Mouse (Mus musculus) C2C12 (cell line): ENCODE results near the gene Gm26602. TPM values are rescaled to one million over a fixed set of nuclear protein-coding genes. Genes with fewer than 3 reads are reported as not detected.

ENCODE experiments used
- H3K27me3 ChIP-seq: one replicate; pipeline ENCODE4 v1.6.1; 2011; ENCODE audit not compliant: control insufficient read depth, insufficient read depth, insufficient read length
- H3K36me3 ChIP-seq: one replicate; pipeline ENCODE4 v1.6.1; 2011; ENCODE audit not compliant: control insufficient read depth, insufficient read depth
- H3K4me3 ChIP-seq: one replicate; pipeline ENCODE4 v1.5.1; 2011; ENCODE audit warnings: mild to moderate bottlenecking, control low read depth; ENCODE audit not compliant: poor library complexity, insufficient read depth, severe bottlenecking
- H3K79me2 ChIP-seq: one replicate; pipeline ENCODE4 v1.6.1; 2011; ENCODE audit not compliant: control insufficient read depth, insufficient read depth
- H3K79me3 ChIP-seq: one replicate; pipeline ENCODE4 v1.6.1; 2011; ENCODE audit warnings: low read depth, control low read depth
- H3ac ChIP-seq: one replicate; pipeline ENCODE3; 2011; ENCODE audit warnings: low read depth; ENCODE audit not compliant: control insufficient read depth, insufficient read length
- CEBPB ChIP-seq: IDR thresholded peaks from one replicate; pipeline ENCODE4 v1.6.1; 2011; ENCODE audit warnings: low read depth, mild to moderate bottlenecking, control low read depth, moderate library complexity
- CTCF ChIP-seq: IDR thresholded peaks from one replicate; pipeline ENCODE4 v1.5.1; 2011; ENCODE audit not compliant: control insufficient read depth, insufficient read depth, insufficient read length
- FOSL1 ChIP-seq: IDR thresholded peaks from one replicate; pipeline ENCODE4 v1.8.0; 2011; ENCODE audit warnings: mild to moderate bottlenecking, low read length; ENCODE audit not compliant: poor library complexity, insufficient read depth, severe bottlenecking
- MAX ChIP-seq: IDR thresholded peaks from one replicate; pipeline ENCODE4 v1.6.1; 2011; ENCODE audit warnings: mild to moderate bottlenecking, control low read depth
- MYOD1 ChIP-seq: IDR thresholded peaks from one replicate; pipeline ENCODE4 v1.6.1; 2011; ENCODE audit warnings: low read depth; ENCODE audit not compliant: control insufficient read depth, insufficient read length
- MYOG ChIP-seq: IDR thresholded peaks from one replicate; pipeline ENCODE4 v1.6.1; 2011; ENCODE audit not compliant: control insufficient read depth, insufficient read length; ENCODE audit errors: extremely low read depth
- USF1 ChIP-seq: IDR thresholded peaks from one replicate; pipeline ENCODE4 v1.6.1; 2011; ENCODE audit warnings: low read depth, mild to moderate bottlenecking, control low read depth, moderate library complexity
- polyA plus RNA-seq: library from polyadenylated mRNA; unstranded; fragments of >200 nt; fragmentation: generic; extraction: Trizol; gene quantifications from one replicate; pipeline ENCODE4 v1.2.1, GENCODE M21; 2012; ENCODE audit warnings: missing spikeins

Gm26602 gene
- polyA plus RNA-seq, 1 experiment = not detected

DNA sequence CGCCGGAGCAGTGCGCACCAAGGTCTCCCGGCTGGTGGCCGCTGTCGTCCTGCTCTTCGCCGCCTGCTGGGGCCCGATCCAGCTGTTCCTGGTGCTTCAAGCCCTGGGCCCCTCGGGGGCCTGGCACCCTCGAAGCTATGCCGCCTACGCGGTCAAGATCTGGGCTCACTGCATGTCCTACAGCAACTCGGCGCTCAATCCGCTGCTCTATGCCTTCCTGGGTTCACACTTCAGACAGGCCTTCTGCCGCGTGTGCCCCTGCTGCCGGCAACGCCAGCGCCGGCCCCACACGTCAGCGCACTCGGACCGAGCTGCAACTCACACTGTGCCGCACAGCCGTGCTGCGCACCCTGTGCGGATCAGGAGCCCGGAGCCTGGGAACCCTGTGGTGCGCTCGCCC is 10.9 kb downstream of the Gm26602 start:
- no peaks in the 10 kb centered on the region for H3K79me3 ChIP-seq
- TF ChIP-seq USF1 (no peak), CTCF (no peak), MYOD1 (no peak), MYOG (no peak), FOSL1 (no peak), CEBPB (no peak), MAX (no peak)
- H3K4me3 ChIP-seq = no peak overlapping the region
- peaks cover 34% of the 10 kb centered on the region for H3K27me3 ChIP-seq
- H3K79me2 ChIP-seq = peaks cover 1% of the 10 kb centered on the region
- no peaks in the 10 kb centered on the region for H3K36me3 ChIP-seq
- no peak overlapping the region for H3ac ChIP-seq

DNA sequence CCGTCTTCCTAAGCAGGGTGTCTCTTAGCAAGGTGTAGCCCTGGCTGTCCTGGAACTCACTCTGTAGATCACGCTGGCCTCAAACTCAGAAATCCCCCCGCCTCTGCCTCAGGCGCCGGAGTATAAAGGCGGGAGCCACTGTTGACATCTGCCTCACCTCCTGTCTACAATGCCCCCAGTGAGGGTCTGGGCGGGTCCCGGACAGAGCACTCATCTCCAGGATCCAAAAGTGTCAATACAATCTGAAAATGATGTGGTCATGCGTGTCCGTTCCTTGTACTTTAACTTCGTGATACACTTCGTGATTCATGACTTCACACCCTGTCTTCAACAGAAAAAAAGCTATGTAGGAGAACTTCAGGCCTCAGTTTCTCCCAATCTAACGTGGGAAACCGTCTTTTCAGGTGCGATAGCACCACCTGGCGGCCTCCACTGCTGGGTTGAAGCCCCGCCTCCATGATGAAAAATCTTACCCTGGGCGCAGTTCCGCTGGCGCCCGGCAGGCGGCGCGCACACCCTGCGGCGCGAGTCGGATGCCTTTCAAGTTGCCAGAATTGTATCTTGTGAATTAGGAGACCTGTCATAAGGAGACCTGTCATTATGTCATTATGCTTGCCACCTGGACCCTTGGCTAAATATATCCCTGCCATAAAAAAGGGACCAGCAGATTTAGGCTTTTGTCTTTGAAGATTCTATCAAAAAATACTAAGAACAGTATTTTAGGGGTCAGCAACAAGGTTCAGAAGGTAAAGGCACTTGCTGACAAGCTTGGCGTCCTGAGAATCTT is 14.5 kb downstream of the Gm26602 start:
- H3K27me3 ChIP-seq = peaks cover 17% of the 10 kb centered on the region
- H3K4me3 ChIP-seq = no peak overlapping the region
- no peak overlapping the region for H3ac ChIP-seq
- H3K79me2 ChIP-seq = no peaks in the 10 kb centered on the region
- TF ChIP-seq MYOD1 = no peak
- peak; percentile 98 for TF ChIP-seq CTCF
- TF ChIP-seq MAX = peak; percentile 22
- no peak for TF ChIP-seq CEBPB
- no peaks in the 10 kb centered on the region for H3K36me3 ChIP-seq
- H3K79me3 ChIP-seq = no peaks in the 10 kb centered on the region

DNA sequence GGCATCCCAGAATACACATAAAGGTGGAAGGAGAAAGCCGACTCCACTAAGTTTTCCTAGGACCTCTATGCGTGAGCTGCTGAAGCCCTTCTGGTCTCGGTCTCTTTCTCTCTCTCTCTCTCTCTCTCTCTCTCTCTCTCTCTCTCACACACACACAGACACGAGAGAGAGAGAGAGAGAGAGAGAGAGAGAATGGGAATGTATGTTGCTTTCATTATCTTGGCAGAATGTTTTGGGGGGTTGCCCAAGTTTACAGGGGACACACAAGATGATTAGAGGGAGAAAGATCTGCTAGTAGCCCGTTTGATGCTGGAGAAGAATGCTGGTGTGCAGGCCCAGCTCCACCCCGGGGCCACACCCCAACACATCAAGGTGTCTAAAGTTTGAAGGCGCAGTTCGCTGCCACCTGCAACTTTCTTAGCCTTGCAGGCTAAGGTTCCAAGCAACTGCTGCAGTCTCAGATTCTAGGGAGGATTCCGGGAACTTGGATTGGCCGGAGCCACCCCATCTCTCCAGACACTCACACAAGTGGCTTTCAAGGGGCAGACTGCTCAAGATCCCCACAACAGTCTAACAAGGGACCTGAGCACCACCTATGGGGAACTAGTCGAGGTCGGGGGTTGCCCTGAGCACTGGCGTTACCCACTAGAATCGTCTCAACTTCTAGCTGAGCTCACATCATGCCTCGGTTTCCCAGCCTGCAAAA is 15.3 kb downstream of the Gm26602 start:
- TF ChIP-seq MYOD1 = no peak
- TF ChIP-seq CEBPB = no peak
- no peak for TF ChIP-seq USF1
- TF ChIP-seq MAX = no peak
- peaks cover 10% of the 10 kb centered on the region for H3K27me3 ChIP-seq
- no peaks in the 10 kb centered on the region for H3K36me3 ChIP-seq
- H3K4me3 ChIP-seq = peak overlapping the region; percentile 55
- H3K79me2 ChIP-seq = no peaks in the 10 kb centered on the region
- H3ac ChIP-seq = peak overlapping the region; percentile 50
- H3K79me3 ChIP-seq = no peaks in the 10 kb centered on the region

DNA sequence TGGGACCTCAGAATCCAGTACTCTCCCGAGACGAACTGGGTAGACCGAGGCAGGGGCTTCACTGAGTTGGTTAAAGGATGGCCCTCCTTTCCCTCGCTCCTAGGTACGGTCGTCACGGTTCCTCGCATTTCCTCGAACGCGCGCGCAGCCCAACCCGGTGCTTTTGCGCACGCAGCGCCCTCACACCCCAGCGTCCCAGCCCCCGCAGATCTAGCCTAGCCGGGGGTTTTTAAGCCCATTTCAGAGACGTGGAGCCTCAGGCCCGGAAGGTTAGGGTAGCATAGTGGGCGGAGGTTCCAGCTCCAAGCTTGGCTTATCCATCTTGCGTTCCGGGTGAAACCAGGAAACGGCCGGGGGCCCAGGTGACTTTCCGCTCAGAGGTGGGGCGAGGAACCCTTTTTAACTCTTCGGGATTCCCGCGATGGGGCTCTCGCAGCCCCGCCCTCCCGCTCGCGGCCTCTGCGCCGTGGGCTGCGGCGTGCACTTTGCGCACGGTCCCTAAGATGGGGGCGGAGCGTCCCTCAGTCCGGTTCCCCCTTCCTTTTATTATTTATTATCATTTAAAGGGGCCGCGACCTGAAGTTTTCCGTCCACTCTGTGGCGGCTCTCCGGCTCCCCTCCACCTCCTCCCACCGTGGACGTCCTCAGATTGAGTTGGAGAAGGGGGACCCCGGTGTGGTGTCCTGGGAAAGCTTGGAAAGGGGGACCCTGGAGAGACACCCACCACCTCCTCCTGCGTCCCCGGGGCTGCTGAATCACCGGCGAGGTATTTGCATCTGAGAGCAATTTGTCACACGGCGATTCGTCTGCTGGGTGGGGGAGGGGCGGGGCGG is 16.1 kb downstream of the Gm26602 start, which contains the start of gene Arid3a:
TSS of gene Arid3a (plus strand) at position 553 of the 833 bp plus-strand sequence.
- H3K4me3 ChIP-seq = peak within 1 kb of the TSS; percentile 55
- H3ac ChIP-seq = peak within 1 kb of the TSS; percentile 50
- no peaks in the 10 kb centered on the region for H3K36me3 ChIP-seq
- H3K27me3 ChIP-seq = peaks cover 2% of the 10 kb centered on the region
- no peaks in the 10 kb centered on the region for H3K79me2 ChIP-seq
- TF ChIP-seq CEBPB (no peak), USF1 (no peak), MAX (no peak), CTCF (no peak), MYOD1 (no peak), MYOG (no peak), FOSL1 (no peak)
- no peaks in the 10 kb centered on the region for H3K79me3 ChIP-seq

DNA sequence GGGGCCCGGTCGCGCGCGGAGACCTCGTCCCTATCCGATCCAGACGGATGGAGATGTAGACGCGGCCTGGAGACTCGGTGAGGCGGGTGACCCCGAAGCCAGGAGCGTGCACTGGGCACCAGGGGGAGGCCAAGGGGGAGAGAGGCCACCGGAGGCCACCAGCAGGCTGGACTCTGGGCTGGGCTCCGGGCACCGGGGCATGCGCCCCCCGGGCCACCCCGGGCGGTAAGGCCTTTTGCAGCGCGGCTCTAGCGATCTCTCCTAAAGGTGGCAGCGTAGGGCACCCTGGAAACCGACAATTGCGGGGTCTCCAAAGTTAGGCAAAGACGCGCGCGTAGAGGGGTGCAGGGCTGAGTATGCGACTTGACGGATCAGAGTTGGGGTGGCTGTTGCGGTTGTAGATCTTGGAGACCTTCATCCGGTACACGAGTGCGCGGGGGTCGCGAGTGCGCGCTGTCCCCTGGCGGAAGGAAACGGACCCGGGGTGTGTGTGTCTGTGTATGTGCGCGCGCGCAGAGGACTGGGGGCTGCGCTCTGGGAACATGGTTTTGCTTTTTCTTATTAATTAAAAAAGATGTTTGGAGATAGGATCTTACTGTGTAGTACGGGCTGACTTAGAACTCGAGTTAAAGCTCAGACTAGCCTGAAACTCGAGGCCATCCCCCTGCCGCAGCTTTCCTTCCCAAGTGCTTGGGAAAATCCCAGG is 16.8 kb downstream of the Gm26602 start:
- H3K27me3 ChIP-seq = no peaks in the 10 kb centered on the region
- no peaks in the 10 kb centered on the region for H3K36me3 ChIP-seq
- no peaks in the 10 kb centered on the region for H3K79me2 ChIP-seq
- no peaks in the 10 kb centered on the region for H3K79me3 ChIP-seq
- H3ac ChIP-seq = peak overlapping the region; percentile 36
- no peak for TF ChIP-seq CEBPB
- TF ChIP-seq USF1 = no peak
- TF ChIP-seq CTCF = no peak
- TF ChIP-seq MYOG = no peak
- no peak for TF ChIP-seq MYOD1
- no peak for TF ChIP-seq MAX
- no peak for TF ChIP-seq FOSL1
- H3K4me3 ChIP-seq = peak overlapping the region; percentile 55
